Mouse (Mus musculus): ENCODE data around the gene Mtg1. TPM values are rescaled to one million over a fixed set of nuclear protein-coding genes. Genes with fewer than 3 reads are reported as not detected.

Mtg1 gene
- polyA plus RNA-seq (2017; shearing (Covaris generic)): 37.2 TPM

DNA sequence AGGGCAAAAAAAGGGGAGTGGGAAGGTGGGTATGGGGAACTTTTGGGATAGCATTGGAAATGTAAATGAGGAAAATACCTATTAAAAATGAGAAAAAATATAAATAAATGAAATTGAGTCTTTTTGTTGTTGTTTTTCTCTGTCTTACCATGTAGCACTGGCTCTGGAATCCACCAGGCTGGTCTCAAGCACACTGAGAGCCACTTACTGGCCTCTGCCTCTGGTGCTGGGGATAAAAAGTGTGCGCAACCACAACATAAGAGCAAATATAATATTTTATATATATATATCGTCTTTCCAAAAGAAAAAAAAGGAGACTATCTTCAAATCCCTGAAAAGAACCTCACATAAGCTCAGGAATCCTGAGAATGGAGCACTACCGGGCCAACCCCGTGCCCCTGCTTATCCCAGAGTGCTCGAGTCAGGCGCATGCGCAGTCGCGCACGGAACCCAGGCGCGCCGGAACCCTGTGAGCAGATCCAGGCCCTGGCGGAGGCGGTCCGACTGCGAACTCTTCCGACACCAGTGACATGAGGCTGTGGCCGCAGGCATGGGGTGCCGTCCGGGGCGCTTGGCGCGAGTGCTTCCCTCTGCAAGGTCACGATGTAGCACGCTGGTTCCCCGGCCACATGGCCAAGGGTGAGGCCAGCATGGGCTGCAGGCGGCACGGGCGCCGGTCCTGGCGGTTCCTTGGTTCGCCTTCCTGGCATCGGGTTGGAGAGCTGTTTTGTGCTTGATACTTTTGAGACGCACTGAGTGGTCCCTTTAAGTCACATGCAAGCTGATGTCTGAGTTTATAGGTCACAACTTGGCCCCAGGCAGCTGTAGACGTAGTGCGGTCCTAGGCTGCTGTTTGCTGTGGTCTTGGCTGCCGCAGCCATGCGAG lies at the start of gene Mtg1:
Mtg1 (plus strand) TSS at position 430 of the 886 bp plus-strand sequence.

DNA sequence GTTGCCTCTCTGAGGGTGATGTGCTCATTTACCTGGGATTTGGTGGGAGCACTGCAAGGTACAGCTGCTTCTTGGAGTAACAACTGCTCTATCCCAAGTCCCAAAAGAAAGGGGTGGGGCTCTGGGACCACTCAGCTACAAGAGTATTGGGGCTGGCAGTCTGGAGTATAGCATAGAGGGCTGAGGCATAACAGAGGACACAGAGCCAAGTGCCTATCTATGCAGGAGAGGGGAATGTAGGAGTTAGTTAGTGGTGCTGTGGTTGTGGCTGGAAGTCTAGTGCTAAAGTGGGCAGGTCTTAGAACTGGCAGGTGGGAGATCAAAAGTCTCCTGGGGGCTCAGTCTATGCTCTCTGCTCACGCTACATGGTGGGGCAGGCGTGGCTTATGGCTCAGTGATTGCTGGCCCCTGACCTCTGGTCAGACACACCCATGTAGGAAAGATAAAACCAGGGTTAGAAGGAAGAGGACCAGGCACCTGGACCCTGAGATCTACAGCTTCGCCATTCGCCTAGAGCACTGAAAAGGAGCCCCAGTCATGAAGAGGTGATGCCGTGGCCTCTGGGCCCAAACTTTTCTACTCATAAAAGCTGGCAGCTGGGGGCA lies 44.3 kb upstream of the Mtg1 start, which contains the start of gene Prap1:
Prap1 (plus strand) TSS at position 472 of the 605 bp plus-strand sequence.

DNA sequence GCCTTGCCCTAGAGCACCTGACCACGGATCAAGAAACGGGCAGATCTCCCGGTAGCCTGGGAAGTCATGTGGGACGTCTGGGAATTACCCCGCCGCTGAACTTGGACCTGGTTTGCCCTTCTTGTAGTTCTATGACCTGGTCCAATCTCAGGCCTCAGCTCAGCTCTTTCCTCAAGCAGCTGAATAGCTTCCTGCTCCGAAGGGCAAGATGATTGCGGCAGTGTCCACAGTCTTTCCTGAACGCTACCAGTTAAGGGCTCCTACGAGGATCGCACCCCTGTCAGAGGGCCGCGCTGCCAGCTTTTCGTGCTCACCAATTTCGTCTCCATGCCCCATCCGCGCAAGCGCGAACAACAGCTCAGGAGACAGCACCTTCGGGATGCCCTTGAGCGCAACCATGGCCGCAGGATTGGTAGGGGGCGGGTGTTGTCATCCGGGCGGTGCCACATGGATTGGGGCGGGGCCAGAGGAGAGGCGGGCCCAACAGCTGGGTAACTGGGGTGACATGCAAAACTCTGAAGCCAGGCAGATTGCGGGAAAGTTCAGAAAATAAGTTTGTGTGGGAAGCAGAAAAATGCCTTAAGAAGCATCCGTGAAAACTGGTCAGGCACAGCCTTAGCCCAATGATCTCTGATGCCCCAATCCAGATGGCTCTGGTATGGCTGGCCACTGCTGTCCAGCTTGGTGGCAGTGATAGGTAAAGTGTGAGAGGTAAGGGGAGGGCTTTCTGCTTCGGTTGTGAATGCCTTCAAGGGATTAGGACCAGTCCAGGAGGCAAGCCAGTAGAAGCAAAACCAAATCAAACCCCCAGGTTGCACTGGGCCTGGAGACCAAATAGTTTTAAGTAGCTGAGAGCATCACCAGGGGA lies 35.1 kb upstream of the Mtg1 start, which contains the start of gene Fuom:
Fuom (minus strand) TSS at position 449 of the 868 bp plus-strand sequence.

GRCm38 (mm10) chr7:140115583-140116328 lies 21.6 kb upstream of the Mtg1 start, which contains the start of gene Paox:
TSS of gene Paox (plus strand) at chr7:140115799.

DNA sequence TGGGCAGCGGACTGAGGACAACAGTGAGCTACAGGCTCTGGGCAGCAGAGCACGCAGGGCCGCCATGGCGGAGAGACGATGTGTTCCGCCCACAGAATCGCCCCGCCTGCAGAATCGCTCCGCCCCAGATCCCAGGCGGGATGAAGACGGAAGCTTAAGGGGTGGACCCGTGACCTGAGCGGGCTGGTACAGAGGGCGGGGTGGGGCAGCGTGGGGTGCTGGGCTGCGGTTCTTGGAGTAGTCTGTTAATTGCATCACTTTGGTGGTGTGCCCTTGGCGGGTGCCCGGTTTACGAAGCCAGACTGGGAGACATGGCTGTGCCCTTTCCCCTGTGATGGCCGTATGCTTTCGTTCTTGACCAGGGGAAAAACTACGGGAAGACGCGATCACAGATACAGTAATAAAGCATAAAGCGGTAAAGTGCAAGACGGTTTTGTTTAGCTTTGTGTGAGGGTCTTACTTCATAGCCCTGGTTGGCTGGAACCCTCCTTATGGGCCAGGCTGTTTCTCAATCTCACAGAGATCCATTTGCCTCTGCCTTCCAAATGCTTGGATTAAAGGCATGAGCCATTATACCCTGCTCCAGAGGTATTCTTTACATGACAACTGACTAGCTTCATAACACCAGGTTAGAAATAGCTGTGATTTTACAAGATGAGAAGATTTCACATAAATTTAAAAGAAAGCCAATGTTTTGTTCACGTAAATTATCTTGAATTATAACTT lies 20.9 kb upstream of the Mtg1 start, which contains the start of gene Echs1:
Echs1 (minus strand) TSS at position 148 of the 726 bp plus-strand sequence.

DNA sequence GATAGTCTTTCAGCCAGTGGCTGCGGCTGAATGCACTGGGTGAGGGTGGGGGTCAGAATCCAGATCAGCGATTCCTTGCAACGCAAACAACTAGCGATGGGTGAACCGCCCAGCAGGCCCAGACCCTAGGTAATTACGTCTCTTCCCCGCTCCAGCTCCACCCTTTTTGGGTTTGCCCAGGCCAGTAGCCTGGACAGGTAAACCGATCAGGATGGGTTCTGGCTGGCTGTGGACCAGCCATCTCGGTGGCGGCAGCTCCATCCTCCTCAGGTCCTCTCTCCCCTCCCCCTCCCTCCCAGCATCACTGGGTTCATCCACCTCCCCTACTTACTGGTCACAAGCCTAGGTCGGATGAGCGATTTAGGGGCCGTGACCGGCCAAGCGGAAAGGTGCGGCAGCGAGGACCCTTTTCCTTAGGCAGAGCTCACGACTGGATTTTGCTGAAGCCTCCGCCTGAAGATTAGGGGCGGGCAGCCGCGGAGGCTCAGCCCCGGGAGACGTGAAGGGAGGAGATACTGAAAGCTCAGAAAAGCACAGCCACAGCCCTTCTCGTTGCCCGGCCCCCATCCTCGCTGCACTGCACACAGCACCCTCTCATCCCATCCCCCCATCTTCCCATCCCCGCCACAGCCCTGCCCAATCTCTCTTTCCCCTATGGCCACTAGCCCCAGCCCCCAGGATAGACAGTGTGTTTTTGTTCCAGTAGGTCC lies 17.0 kb downstream of the Mtg1 start, which contains the start of gene Sprn:
Sprn (minus strand) TSS at position 660 of the 710 bp plus-strand sequence.

GRCm38 (mm10) chr7:140164664-140165063 lies 27.3 kb downstream of the Mtg1 start, which contains the start of gene Olfr522:
TSS of gene Olfr522 (minus strand) at chr7:140164764.

DNA sequence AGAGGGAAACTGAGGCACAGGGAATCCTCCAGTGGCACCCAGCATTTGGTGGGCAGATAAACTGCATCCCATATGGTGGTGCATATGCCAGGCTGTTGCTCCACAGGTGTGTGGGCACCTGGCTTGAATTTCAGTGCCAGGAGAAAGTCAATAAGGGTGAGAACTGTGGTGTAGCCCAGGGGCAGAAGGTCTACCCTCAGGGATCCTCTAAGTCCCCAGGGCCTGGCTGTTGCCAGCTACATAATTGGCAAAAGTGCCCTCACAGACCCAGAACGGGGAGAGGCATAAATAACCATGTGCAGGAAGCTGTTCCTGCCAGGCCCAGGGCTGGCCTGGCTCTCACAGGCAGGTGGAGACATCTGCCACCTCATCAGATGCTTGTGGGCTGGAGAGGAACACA lies 35.6 kb downstream of the Mtg1 start, which contains the start of gene Olfr523:
Olfr523 (plus strand) TSS at position 282 of the 400 bp plus-strand sequence.

Other genes with a start within 250 kb of the Mtg1 start
- 0.74 TPM for gene Kndc1, start 242.9 kb upstream of the Mtg1 start, polyA plus RNA-seq (2017; shearing (Covaris generic))
- 4.3 TPM for gene Utf1, start 193.8 kb upstream of the Mtg1 start, polyA plus RNA-seq (2017; shearing (Covaris generic))
- gene 6430531B16Rik, start 158.8 kb upstream of the Mtg1 start, polyA plus RNA-seq (2017; shearing (Covaris generic)): not detected
- gene Adam8, start 145.0 kb upstream of the Mtg1 start, polyA plus RNA-seq (2017; shearing (Covaris generic)): 5.5 TPM
- 58.4 TPM for gene Zfp511, start 101.2 kb upstream of the Mtg1 start, polyA plus RNA-seq (2017; shearing (Covaris generic))
- 41.2 TPM for gene Tubgcp2, start 100.9 kb upstream of the Mtg1 start, polyA plus RNA-seq (2017; shearing (Covaris generic))
- gene Msx3, start 88.5 kb upstream of the Mtg1 start, polyA plus RNA-seq (2017; shearing (Covaris generic)): not detected
- not detected for gene Caly, start 55.0 kb upstream of the Mtg1 start, polyA plus RNA-seq (2017; shearing (Covaris generic))
- not detected for gene Prap1, start 44.2 kb upstream of the Mtg1 start, polyA plus RNA-seq (2017; shearing (Covaris generic))
- gene Fuom, start 35.1 kb upstream of the Mtg1 start, polyA plus RNA-seq (2017; shearing (Covaris generic)): 9.9 TPM
- 7.2 TPM for gene Paox, start 21.8 kb upstream of the Mtg1 start, polyA plus RNA-seq (2017; shearing (Covaris generic))
- 63.4 TPM for gene Echs1, start 21.1 kb upstream of the Mtg1 start, polyA plus RNA-seq (2017; shearing (Covaris generic))
- not detected for gene Sprn, start 17.3 kb downstream of the Mtg1 start, polyA plus RNA-seq (2017; shearing (Covaris generic))
- 0.06 TPM for gene Olfr522, start 27.2 kb downstream of the Mtg1 start, polyA plus RNA-seq (2017; shearing (Covaris generic))
- 0.06 TPM for gene Olfr523, start 35.7 kb downstream of the Mtg1 start, polyA plus RNA-seq (2017; shearing (Covaris generic))
- not detected for gene Olfr524, start 68.4 kb downstream of the Mtg1 start, polyA plus RNA-seq (2017; shearing (Covaris generic))
- gene Cd163l1, start 80.7 kb downstream of the Mtg1 start, polyA plus RNA-seq (2017; shearing (Covaris generic)): 0.08 TPM
- 0.17 TPM for gene 5830411N06Rik, start 109.7 kb downstream of the Mtg1 start, polyA plus RNA-seq (2017; shearing (Covaris generic))
- gene Olfr525, start 183.3 kb downstream of the Mtg1 start, polyA plus RNA-seq (2017; shearing (Covaris generic)): not detected
- not detected for gene Olfr527, start 196.5 kb downstream of the Mtg1 start, polyA plus RNA-seq (2017; shearing (Covaris generic))
- not detected for gene Olfr60, start 224.1 kb downstream of the Mtg1 start, polyA plus RNA-seq (2017; shearing (Covaris generic))
- 0.12 TPM for gene Olfr530, start 238.8 kb downstream of the Mtg1 start, polyA plus RNA-seq (2017; shearing (Covaris generic))

Measured in CD4-positive, CD25-positive, alpha-beta regulatory T cell (primary cell).